Mouse (Mus musculus) cerebellum, adult 8-10 months (tissue): Measurements from ENCODE around the gene Angptl1.

Experiments used
- DNase-seq: peaks from one replicate; pipeline ENCODE4 v3.0.0; 2022

Angptl1 gene

GRCm38 (mm10) chr1:156838177-156838576 is at the start of gene Angptl1:
Gene Angptl1 (plus strand): TSS chr1:156838562.
- DNase-seq: no peak

GRCm38 (mm10) chr1:156789844-156790490 is 48.4 kb upstream of the Angptl1 start:
- DNase-seq: no peak

GRCm38 (mm10) chr1:156796251-156796650 is 42.1 kb upstream of the Angptl1 start:
- DNase-seq: no peak

GRCm38 (mm10) chr1:156801276-156801675 is 37.1 kb upstream of the Angptl1 start:
- no peak for DNase-seq

GRCm38 (mm10) chr1:156808332-156808731 is 30.0 kb upstream of the Angptl1 start:
- DNase-seq: no peak

- DNase-seq: no peak
Measured at GRCm38 (mm10) chr1:156811928-156812327, 26.4 kb upstream of the Angptl1 start.

- DNase-seq: no peak
Measured at GRCm38 (mm10) chr1:156812716-156813115, 25.6 kb upstream of the Angptl1 start.

- DNase-seq: no peak
Measured at GRCm38 (mm10) chr1:156813485-156813884, 24.9 kb upstream of the Angptl1 start.

- no peak for DNase-seq
Measured at GRCm38 (mm10) chr1:156819236-156819635, 19.1 kb upstream of the Angptl1 start.

- no peak for DNase-seq
Measured at GRCm38 (mm10) chr1:156838695-156839094, 333 bp downstream of the Angptl1 start.

GRCm38 (mm10) chr1:156841625-156842339 is 3.4 kb downstream of the Angptl1 start:
- DNase-seq: peak; percentile 12

GRCm38 (mm10) chr1:156847098-156847497 is 8.7 kb downstream of the Angptl1 start:
- DNase-seq: no peak

GRCm38 (mm10) chr1:156852409-156852808 is 14.0 kb downstream of the Angptl1 start:
- DNase-seq: no peak

- no peak for DNase-seq
Measured at GRCm38 (mm10) chr1:156852872-156853271, 14.5 kb downstream of the Angptl1 start.

- no peak for DNase-seq
Measured at GRCm38 (mm10) chr1:156854558-156854957, 16.2 kb downstream of the Angptl1 start.

- no peak for DNase-seq
Measured at GRCm38 (mm10) chr1:156856666-156857065, 18.3 kb downstream of the Angptl1 start.

- DNase-seq: no peak
Measured at GRCm38 (mm10) chr1:156859156-156859555, 20.8 kb downstream of the Angptl1 start.

- DNase-seq: no peak
Measured at GRCm38 (mm10) chr1:156859711-156860250, 21.4 kb downstream of the Angptl1 start.

- DNase-seq: no peak
Measured at GRCm38 (mm10) chr1:156860266-156860665, 21.9 kb downstream of the Angptl1 start.

- no peak for DNase-seq
Measured at GRCm38 (mm10) chr1:156861475-156862043, 23.2 kb downstream of the Angptl1 start.

- DNase-seq: no peak
Measured at GRCm38 (mm10) chr1:156863726-156864125, 25.4 kb downstream of the Angptl1 start.

GRCm38 (mm10) chr1:156864240-156864639 is 25.9 kb downstream of the Angptl1 start:
- DNase-seq: no peak

- no peak for DNase-seq
Measured at GRCm38 (mm10) chr1:156870028-156870427, 31.7 kb downstream of the Angptl1 start.

GRCm38 (mm10) chr1:156870616-156871015 is 32.3 kb downstream of the Angptl1 start:
- DNase-seq: no peak
